ENCODE assay signal across 9 mouse cellular contexts in the genomic region with DNA sequence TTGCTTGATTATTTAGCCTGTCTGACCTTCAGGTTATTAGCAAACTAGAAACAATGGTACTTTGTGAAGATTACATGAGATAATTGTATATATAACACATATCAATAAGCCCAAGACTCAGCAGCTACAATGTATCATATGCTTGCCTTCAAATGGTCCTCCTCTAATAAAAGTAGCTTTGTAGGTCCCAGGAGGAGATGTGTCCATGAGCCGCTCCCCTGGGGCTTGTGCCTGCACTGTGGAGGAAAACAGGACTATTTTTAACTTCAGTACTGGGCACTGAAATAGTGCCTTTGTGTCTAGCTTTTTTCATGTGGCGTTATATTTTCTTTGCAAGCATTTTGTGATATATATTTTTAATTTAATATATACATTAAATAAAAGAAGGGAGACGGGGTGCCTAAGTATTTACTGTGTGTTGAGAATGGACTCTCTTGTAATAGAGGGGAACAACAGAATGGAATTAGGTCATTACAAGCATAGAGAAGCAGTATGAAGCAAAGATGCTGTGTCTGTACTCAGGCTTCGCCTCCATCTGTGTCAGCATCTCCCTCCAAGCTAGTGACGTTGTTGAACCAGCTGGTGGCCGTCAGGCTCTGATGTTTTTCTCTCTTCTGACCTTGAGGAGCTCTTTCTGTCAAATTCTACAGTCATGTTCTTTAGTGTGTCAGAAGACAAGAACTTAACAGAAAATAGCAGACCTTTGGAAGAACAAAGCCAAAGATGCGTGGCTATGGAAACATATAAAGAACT. TPM values are rescaled to one million over a fixed set of nuclear protein-coding genes. Genes with fewer than 3 reads are reported as not detected.
DNase-seq lines count a peak whose midpoint lies in the region; ATAC-seq lines count a peak whose summit lies in the region.
"Had no signal": no experiment of that assay in that cellular context is flagged by ENCODE, and none has a peak within 500 bp of the region (broad histone marks: within the 10 kb centered on the region; RNA-seq: fewer than 3 reads in every experiment).

No protein-coding gene starts in this region.

- no peaks in the 10 kb centered on the region for H3K4me1 ChIP-seq in hindbrain, embryonic 16.5 days (ENCODE audit: control insufficient read depth, insufficient read depth, low read depth, low read length)
- H3K4me1 ChIP-seq in hindbrain, embryonic 10.5 days (replicated peaks), result no peaks in the 10 kb centered on the region
- H3K4me1 ChIP-seq in brown adipose tissue, adult 24 weeks (ENCODE audit: control insufficient read depth, insufficient read depth, insufficient read length, low read length), result peaks cover 5% of the 10 kb centered on the region; the same call in 1 of the 2 replicates
- H3K4me1 ChIP-seq: limb, embryonic 12.5 days; midbrain, embryonic 13.5 days had no signal

- no peak for DNase-seq in hindbrain, embryonic 10.5 days (ENCODE audit: low spot score)
- peak; percentile 17 for DNase-seq in Muller cell, postnatal 12 days (ENCODE audit: inconsistent ontology term)
- peak; percentile 46 for DNase-seq in layer of hippocampus, adult 9-11 months
- DNase-seq in spleen, postnatal 10 days (ENCODE audit: low spot score in 2 of 2), result no peak
- no peak for DNase-seq in embryo, embryonic 9.5 days (ENCODE audit: extremely low spot score)

- no peaks in the 10 kb centered on the region for H3K27me3 ChIP-seq in hindbrain, embryonic 16.5 days (replicated peaks; ENCODE audit: control insufficient read depth, insufficient read depth, low read length)
- no peaks in the 10 kb centered on the region for H3K27me3 ChIP-seq in hindbrain, embryonic 10.5 days (ENCODE audit: insufficient read depth, poor library complexity, severe bottlenecking)
- H3K27me3 ChIP-seq: limb, embryonic 12.5 days; midbrain, embryonic 13.5 days had no signal

- H3K9me3 ChIP-seq in hindbrain, embryonic 16.5 days (ENCODE audit: control insufficient read depth, low read length), result no peaks in the 10 kb centered on the region
- 0 out of 2 replicates have a peak, but pooled peaks cover 3% of the 10 kb centered on the region for H3K9me3 ChIP-seq in hindbrain, embryonic 10.5 days
- H3K9me3 ChIP-seq: limb, embryonic 12.5 days; midbrain, embryonic 13.5 days had no signal

- H3K27ac ChIP-seq in hindbrain, embryonic 16.5 days (ENCODE audit: low read depth, low read length), result no peak overlapping the region
- no peak overlapping the region for H3K27ac ChIP-seq in hindbrain, embryonic 10.5 days
- H3K27ac ChIP-seq in brown adipose tissue, adult 24 weeks (replicated peaks; ENCODE audit: low read depth, low read length), result peak overlapping the region; percentile 99
- H3K27ac ChIP-seq: limb, embryonic 12.5 days; midbrain, embryonic 13.5 days had no signal

- H3K4me2 ChIP-seq in hindbrain, embryonic 16.5 days (ENCODE audit: low read length), result no peak overlapping the region
- H3K4me2 ChIP-seq: limb, embryonic 12.5 days; midbrain, embryonic 13.5 days had no signal

- H3K36me3 ChIP-seq in hindbrain, embryonic 16.5 days (ENCODE audit: control insufficient read depth, insufficient read depth, low read length), result no peaks in the 10 kb centered on the region
- no peaks in the 10 kb centered on the region for H3K36me3 ChIP-seq in hindbrain, embryonic 10.5 days
- H3K36me3 ChIP-seq: limb, embryonic 12.5 days; midbrain, embryonic 13.5 days had no signal

- peak; percentile 67; the same call in 1 of the 2 replicates for ATAC-seq in hindbrain, embryonic 16.5 days
- ATAC-seq: midbrain, embryonic 13.5 days had no signal

- WGBS in hindbrain, embryonic 16.5 days, result 70% methylated on average over 7 of the region's 7 CpGs
- 75% methylated on average over 7 of the region's 7 CpGs for WGBS in hindbrain, embryonic 10.5 days

- H3K4me3 ChIP-seq in hindbrain, embryonic 16.5 days (ENCODE audit: low read length), result no peak overlapping the region
- H3K4me3 ChIP-seq in hindbrain, embryonic 10.5 days, result no peak overlapping the region
- no peak overlapping the region for H3K4me3 ChIP-seq in brown adipose tissue, adult 24 weeks (ENCODE audit: insufficient read depth, low read depth, low read length)
- H3K4me3 ChIP-seq: limb, embryonic 12.5 days; midbrain, embryonic 13.5 days had no signal

- no peak overlapping the region for H3K9ac ChIP-seq in hindbrain, embryonic 16.5 days (ENCODE audit: low read depth, low read length)
- H3K9ac ChIP-seq: limb, embryonic 12.5 days; midbrain, embryonic 13.5 days had no signal

RNA-seq across cellular contexts. Expression of a gene that starts 36.0 kb away (rescaled TPM):
- 167 and 196 TPM in 2 replicates for polyA plus RNA-seq in hindbrain, embryonic 16.5 days (2015; fragmentation: Nextera tagmentation; extraction: Ambion mirVana)
- polyA plus RNA-seq in hindbrain, embryonic 10.5 days (2016; fragmentation: Nextera tagmentation; extraction: Ambion mirVana), result 154 TPM in 2 replicates
- polyA plus RNA-seq in brown adipose tissue, adult 24 weeks (2012; ENCODE audit: insufficient read depth, insufficient read length, missing spikeins), result 1,018 and 1,120 TPM in 2 replicates

RNA-seq across cellular contexts. Expression of a gene that starts 36.0 kb away (rescaled TPM):
- polyA plus RNA-seq in hindbrain, embryonic 16.5 days (2015; fragmentation: Nextera tagmentation; extraction: Ambion mirVana), result 16.7 and 17.7 TPM in 2 replicates
- 5.7 and 7.0 TPM in 2 replicates for polyA plus RNA-seq in hindbrain, embryonic 10.5 days (2016; fragmentation: Nextera tagmentation; extraction: Ambion mirVana)
- 25.8 and 36.1 TPM in 2 replicates for polyA plus RNA-seq in brown adipose tissue, adult 24 weeks (2012; ENCODE audit: insufficient read depth, insufficient read length, missing spikeins)

Comparison
In these comparisons a context has a peak if more than half of its experiments do, and no peak if none do; other contexts are left out.
1. DNase-seq: peak in Muller cell, postnatal 12 days (single experiment) and layer of hippocampus, adult 9-11 months (single experiment); none in hindbrain, embryonic 10.5 days (single experiment), spleen, postnatal 10 days (0 of 2) and embryo, embryonic 9.5 days (single experiment).